Mouse (Mus musculus) embryonic fibroblast, embryonic 13.5 days (primary cell): ENCODE measurements around the gene Fermt1. TPM values are rescaled to one million over a fixed set of nuclear protein-coding genes. Genes with fewer than 3 reads are reported as not detected.

Experiments
- H3K27ac ChIP-seq: 2 replicates; pipeline ENCODE4 v1.5.1; 2012; ENCODE audit warnings: low read length, control low read depth, inconsistent platforms; ENCODE audit not compliant: insufficient read depth
- H3K4me1 ChIP-seq: 2 replicates; pipeline ENCODE4 v1.6.1; 2011; ENCODE audit warnings: low read length; ENCODE audit not compliant: control insufficient read depth, insufficient read depth
- H3K4me3 ChIP-seq: 2 replicates; pipeline ENCODE4 v1.5.1; 2011; ENCODE audit warnings: mild to moderate bottlenecking, control low read depth, low read length; ENCODE audit not compliant: insufficient read depth
- CTCF ChIP-seq: IDR thresholded peaks from 2 replicates; pipeline ENCODE4 v1.5.1; 2011; ENCODE audit warnings: mild to moderate bottlenecking, control low read depth, low read length, moderate library complexity, borderline replicate concordance; ENCODE audit not compliant: insufficient read depth
- POLR2A ChIP-seq: IDR thresholded peaks from 2 replicates; pipeline ENCODE4 v1.6.1; 2011; ENCODE audit warnings: low read depth, mild to moderate bottlenecking, control low read depth, low read length, moderate library complexity
- polyA plus RNA-seq: library from polyadenylated mRNA; stranded (reverse); fragments of >200 nt; gene quantifications from 2 replicates; pipeline ENCODE4 v1.2.4, GENCODE M21; 2011; ENCODE audit warnings: low read depth; ENCODE audit not compliant: missing spikeins, insufficient read length

Fermt1 gene
- polyA plus RNA-seq, 1 experiment: not detected

DNA sequence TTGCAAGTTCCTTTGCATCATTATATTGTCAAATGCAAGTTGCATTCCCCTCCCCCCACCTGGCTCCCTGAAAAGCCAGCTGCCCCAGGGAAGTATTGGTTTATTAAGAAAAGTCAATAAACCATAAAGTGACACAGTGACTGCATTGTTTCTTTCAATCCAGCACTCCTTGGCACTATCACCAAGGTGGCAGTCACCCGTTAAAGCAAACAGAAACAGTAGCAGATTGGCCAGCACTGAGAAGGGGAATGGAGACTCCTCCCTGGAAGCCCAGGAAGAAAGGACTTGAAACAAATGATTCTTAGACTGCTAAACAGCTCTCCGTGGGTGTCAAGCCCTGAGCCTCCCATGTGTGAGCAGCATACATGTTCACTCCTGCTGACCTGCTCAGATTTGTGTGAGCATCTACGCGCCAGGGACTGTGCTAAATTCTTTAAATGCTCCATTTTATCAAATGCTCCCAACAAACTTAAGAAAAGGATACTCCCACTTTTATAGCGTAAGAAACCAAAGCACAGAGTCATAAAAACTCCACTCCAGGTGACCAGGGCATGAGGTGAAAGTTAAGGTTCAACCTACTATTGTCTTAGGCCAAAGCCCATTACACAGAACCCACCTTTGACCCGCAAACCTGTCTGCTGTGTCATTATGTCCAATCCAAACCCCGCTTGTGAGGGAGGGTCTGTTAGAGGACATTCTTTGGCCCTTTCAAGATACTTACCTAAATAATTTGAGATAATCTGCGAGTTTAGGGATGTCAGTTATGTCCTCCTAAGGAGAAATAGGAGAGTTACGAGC is 23.4 kb downstream of the Fermt1 start:
- Histone ChIP-seq H3K4me3 (no peak overlapping the region), H3K4me1 (no peaks in the 10 kb centered on the region), H3K27ac (no peak overlapping the region)
- no peak for TF ChIP-seq POLR2A
- no peak for TF ChIP-seq CTCF

DNA sequence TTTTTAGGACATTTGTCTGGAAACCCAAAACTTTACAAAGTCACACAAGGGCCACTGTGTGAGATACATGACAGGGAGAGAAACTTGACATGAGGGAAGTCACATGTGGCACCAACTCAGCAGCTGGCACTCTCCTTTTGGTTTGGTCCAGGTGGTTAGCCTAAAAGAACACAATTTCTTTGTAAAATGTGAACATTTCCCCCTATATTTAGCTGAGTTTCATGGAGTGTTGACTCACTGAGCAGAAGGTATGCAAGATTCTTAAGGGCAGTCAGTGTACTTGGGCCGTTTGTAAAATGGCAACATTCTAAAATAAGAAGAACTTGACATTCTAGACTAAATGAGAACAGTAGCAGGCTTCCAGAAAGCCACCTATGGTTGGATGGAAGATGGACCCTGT is 30.9 kb downstream of the Fermt1 start:
- H3K27ac ChIP-seq: no peak overlapping the region
- no peak overlapping the region for H3K4me3 ChIP-seq
- TF ChIP-seq POLR2A (no peak), CTCF (no peak)
- H3K4me1 ChIP-seq: no peaks in the 10 kb centered on the region

DNA sequence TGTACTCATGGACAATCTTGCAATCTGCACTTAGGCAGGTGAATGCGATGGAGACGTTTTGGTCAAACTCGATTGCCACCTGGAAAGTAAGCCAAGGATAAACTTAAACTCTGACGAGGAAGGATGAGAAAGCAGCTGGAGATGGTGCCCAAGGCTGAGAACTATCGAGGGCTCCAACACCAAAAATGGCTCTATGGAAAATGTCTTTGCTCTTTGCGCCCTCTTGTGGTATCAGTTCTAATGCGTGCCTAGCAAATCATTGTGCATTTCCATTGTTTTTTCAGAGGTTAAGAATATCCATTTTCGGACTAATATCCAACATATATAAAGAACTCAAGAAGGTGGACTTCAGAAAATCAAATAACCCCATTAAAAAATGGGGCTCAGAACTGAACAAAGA is 38.9 kb downstream of the Fermt1 start:
- TF ChIP-seq POLR2A: no peak
- no peak for TF ChIP-seq CTCF
- no peak overlapping the region for H3K4me3 ChIP-seq
- no peak overlapping the region for H3K27ac ChIP-seq
- no peaks in the 10 kb centered on the region for H3K4me1 ChIP-seq

DNA sequence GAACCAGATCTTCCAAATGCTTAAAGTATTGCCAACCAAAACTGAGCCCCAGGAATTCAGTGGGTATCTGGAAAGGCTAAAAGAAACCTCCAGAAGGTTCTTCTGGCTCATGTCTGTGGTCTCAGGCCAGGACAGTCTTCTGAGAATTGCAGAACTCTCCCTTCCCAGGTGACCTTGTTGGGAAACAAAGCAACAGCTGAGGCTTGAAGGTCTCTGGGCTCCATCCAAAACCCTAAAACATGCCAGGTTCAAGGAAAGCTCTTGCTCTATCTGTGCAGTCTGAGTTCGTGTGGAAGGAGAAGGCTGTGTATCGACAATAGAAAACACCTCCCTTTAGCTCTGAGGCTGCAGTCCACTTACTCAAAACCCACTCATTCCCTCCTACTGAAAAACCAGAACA is 40.7 kb downstream of the Fermt1 start:
- Histone ChIP-seq H3K4me3 (no peak overlapping the region), H3K4me1 (no peaks in the 10 kb centered on the region), H3K27ac (no peak overlapping the region)
- no peak for TF ChIP-seq CTCF
- TF ChIP-seq POLR2A: no peak

DNA sequence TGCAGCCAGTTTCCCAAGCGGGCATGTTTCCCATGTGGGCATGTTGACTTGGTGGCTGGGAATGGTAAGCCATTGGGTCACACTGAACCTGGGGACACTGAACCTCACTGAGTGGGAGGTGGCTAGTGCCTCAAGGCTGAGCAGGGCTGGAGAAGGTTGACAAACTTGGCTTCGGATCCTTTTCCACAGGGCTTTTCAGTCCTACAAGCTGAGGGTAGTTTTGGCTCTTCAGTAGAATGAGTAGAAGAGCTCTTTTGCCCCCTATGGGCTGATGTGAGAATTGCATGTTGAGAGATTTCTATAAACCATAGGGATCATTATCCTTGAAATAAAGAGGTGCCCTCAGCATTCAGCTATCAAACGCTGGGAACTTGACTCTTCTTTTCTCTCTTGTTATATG is 42.2 kb downstream of the Fermt1 start:
- H3K4me3 ChIP-seq: no peak overlapping the region
- no peaks in the 10 kb centered on the region for H3K4me1 ChIP-seq
- no peak overlapping the region for H3K27ac ChIP-seq
- TF ChIP-seq CTCF (no peak), POLR2A (no peak)

DNA sequence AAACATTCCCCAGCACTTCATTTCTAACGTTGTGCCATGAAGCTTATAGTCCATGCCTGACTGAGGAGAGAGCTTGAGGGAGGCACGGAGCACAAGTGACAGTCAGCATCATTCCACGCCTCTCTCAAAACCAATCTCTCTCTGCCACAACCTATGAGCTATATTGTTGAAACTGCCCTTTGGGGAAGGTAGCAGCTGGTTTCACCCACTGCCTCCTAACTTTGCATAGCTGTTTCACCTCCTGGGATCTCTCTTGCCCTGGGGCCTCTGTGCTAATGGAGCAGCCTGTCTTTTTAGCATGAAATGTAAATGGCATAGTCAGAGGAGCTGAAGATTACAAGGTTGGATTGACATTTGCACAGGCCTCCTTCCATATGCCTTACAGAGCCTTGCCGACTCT is 43.6 kb downstream of the Fermt1 start:
- no peak overlapping the region for H3K27ac ChIP-seq
- no peak for TF ChIP-seq POLR2A
- TF ChIP-seq CTCF: no peak
- no peak overlapping the region for H3K4me3 ChIP-seq
- H3K4me1 ChIP-seq: no peaks in the 10 kb centered on the region

DNA sequence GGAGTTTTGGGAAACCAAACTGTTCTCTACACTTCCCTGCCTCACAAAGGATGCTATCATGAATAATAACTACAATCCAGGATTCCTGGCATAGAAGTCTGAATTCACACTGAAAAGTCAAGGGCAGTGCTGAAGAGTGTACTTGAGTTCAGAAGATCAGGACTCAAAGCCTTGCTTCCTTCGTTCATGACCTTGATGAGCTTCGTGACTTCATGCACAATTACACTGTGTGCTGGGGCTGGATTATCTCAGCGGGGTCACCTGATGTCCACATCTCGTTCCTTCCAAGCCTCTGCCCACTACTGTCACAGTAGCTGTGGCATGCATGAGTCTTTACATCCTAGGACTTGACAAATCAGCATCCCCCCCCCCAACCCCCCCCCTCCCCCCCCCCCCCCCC is 44.1 kb downstream of the Fermt1 start:
- TF ChIP-seq POLR2A: no peak
- no peak for TF ChIP-seq CTCF
- no peak overlapping the region for H3K4me3 ChIP-seq
- no peaks in the 10 kb centered on the region for H3K4me1 ChIP-seq
- H3K27ac ChIP-seq: no peak overlapping the region

DNA sequence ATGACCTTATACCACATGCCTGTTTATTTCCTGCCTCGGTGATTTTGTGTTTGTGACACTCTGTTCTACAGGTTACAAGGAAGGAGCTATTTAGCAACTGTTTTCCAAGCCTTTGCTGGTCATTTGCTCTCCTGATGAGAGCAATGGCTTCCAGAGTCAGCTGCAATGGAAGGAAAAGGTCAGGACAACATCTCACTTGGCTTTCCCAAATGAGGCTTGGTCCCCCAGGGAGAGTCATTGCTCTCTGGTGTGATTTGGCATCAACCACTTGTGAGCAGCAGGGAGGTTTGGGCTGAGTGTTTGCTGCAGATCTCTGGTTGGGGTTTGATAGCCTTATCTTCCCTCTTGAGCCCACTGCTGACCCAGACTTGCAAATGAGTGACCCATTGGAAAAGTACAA is 45.1 kb downstream of the Fermt1 start:
- TF ChIP-seq CTCF: no peak
- no peak for TF ChIP-seq POLR2A
- Histone ChIP-seq H3K27ac (no peak overlapping the region), H3K4me1 (no peaks in the 10 kb centered on the region), H3K4me3 (no peak overlapping the region)

DNA sequence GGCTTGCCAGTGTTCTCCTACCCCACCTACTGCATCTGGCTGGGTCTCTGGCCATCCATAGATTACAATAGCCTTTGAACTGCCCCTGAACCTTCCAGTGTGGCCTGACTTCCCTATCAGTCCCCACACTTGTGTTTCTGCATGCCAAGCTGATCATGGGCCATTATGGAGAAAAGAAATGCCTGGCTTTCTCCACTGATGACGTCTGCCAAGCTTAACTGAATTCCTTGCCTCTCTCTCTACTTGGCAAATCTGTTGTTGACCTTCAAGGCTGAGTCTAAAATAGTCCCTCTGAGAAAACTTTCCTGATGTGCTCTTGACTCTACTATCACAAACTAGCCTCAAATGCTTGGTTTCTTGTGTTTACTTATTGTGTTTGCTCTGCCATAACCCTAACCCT is 47.5 kb downstream of the Fermt1 start:
- Histone ChIP-seq H3K4me3 (no peak overlapping the region), H3K4me1 (no peaks in the 10 kb centered on the region), H3K27ac (no peak overlapping the region)
- no peak for TF ChIP-seq CTCF
- no peak for TF ChIP-seq POLR2A

DNA sequence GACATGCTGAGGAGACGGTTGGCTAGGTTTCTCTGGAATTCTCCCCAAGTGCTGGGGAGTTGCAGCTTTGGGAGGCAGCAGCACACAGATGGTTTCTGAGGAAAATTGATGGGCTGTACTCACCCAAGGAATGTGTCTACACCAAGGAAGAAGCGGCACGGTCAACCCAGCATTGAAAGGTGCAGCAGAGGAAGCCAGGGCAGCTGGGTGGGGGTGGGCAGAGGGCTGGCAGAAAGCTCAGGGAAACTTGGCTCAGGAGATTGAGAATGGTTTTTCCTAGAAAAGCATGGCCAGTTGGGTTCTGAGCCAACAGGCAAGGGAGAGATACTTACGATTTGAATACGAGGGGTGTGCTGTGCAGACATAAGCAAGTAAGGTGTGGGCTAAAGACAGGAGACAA is 51.9 kb downstream of the Fermt1 start:
- no peak for TF ChIP-seq CTCF
- TF ChIP-seq POLR2A: no peak
- H3K4me3 ChIP-seq: no peak overlapping the region
- no peaks in the 10 kb centered on the region for H3K4me1 ChIP-seq
- no peak overlapping the region for H3K27ac ChIP-seq
